Comparison of ENCODE assay signal across 9 mouse cellular contexts in genomic region chr2:131982546-131983196, GRCm38 (mm10). TPM values are rescaled to one million over a fixed set of nuclear protein-coding genes. Genes with fewer than 3 reads are reported as not detected.
DNase-seq lines count a peak whose midpoint lies in the region; ATAC-seq and TF ChIP-seq lines count a peak whose summit lies in the region.
"Had no signal": no experiment of that assay in that cellular context is flagged by ENCODE, and none has a peak within 500 bp of the region (broad histone marks: within the 10 kb centered on the region; RNA-seq: fewer than 3 reads in every experiment).

No protein-coding gene starts in this region.

- WGBS in hindbrain, embryonic 12.5 days: 20% methylated on average over 6 of the region's 6 CpGs

- peak; percentile 31 for DNase-seq in ovary, postnatal 36 days (ENCODE audit: low spot score)
- DNase-seq in ovary, adult 18-20 months (ENCODE audit: low spot score): no peak
- peak; percentile 91 for DNase-seq in brain, embryonic 14.5 days (ENCODE audit: low read depth)
- DNase-seq in layer of hippocampus, adult 9-10 months (ENCODE audit: low spot score): peak; percentile 70
- peak; percentile 76 for DNase-seq in mesoderm, embryonic 11.5 days (ENCODE audit: low read depth, low spot score)
- peak; percentile 60 to 65 for DNase-seq in spleen, postnatal 36 days (ENCODE audit: low spot score in 2 of 2)

- H3K9ac ChIP-seq in hindbrain, embryonic 12.5 days: no peak overlapping the region
- H3K9ac ChIP-seq: embryonic facial prominence, embryonic 12.5 days had no signal

- TF ChIP-seq POLR2A in brain, embryonic 14.5 days (IDR thresholded peaks at IDR 0.05; ENCODE audit: borderline replicate concordance, extremely low read depth, insufficient read depth, insufficient read length, poor library complexity, severe bottlenecking): no peak

- H3K36me3 ChIP-seq in hindbrain, embryonic 12.5 days: no peaks in the 10 kb centered on the region
- H3K36me3 ChIP-seq: embryonic facial prominence, embryonic 12.5 days had no signal

- H3K9me3 ChIP-seq in hindbrain, embryonic 12.5 days (replicated peaks): no peaks in the 10 kb centered on the region

- H3K4me3 ChIP-seq in hindbrain, embryonic 12.5 days: no peak overlapping the region
- H3K4me3 ChIP-seq: embryonic facial prominence, embryonic 12.5 days had no signal

- peak; percentile 65; the same call in 1 of the 2 replicates for ATAC-seq in erythroblast, adult 5-6 weeks (replicated peaks; ENCODE audit: low FRiP score, poor library complexity, severe bottlenecking)
- ATAC-seq in hindbrain, embryonic 12.5 days (ENCODE audit: low FRiP score): peak; percentile 78

- H3K27ac ChIP-seq in hindbrain, embryonic 12.5 days: no peak overlapping the region
- H3K27ac ChIP-seq: embryonic facial prominence, embryonic 12.5 days had no signal

- TF ChIP-seq CTCF in brain, embryonic 14.5 days (IDR thresholded peaks at IDR 0.05; ENCODE audit: borderline replicate concordance, extremely low read depth, insufficient read depth, insufficient read length): peak; percentile 87

- no peak overlapping the region for H3K4me2 ChIP-seq in hindbrain, embryonic 12.5 days (replicated peaks)
- H3K4me2 ChIP-seq: embryonic facial prominence, embryonic 12.5 days had no signal

- H3K27me3 ChIP-seq in hindbrain, embryonic 12.5 days: no peaks in the 10 kb centered on the region
- H3K27me3 ChIP-seq: embryonic facial prominence, embryonic 12.5 days had no signal

- no peaks in the 10 kb centered on the region for H3K4me1 ChIP-seq in hindbrain, embryonic 12.5 days
- H3K4me1 ChIP-seq: embryonic facial prominence, embryonic 12.5 days had no signal

RNA-seq across cellular contexts. Expression of gene Prnd, which starts 32.0 kb away (rescaled TPM):
- polyA plus RNA-seq in brain, embryonic 14.5 days (2012; rRNA removed): 12.5 and 13.5 TPM in 2 replicates
- not detected in 2 replicates for total RNA-seq in erythroblast, adult 5-6 weeks (2015; ENCODE audit: low replicate concordance)
- not detected in 2 replicates for total RNA-seq in erythroblast, adult 5-6 weeks (2017; ENCODE audit: low replicate concordance)
- 11.6 and 13.3 TPM in 2 replicates for polyA plus RNA-seq in hindbrain, embryonic 12.5 days (2016; fragmentation: Nextera tagmentation; extraction: Ambion mirVana)

RNA-seq across cellular contexts. Expression of gene Rassf2, which starts 47.4 kb away (rescaled TPM):
- 17.4 and 34.9 TPM in 2 replicates for polyA plus RNA-seq in brain, embryonic 14.5 days (2012; rRNA removed)
- 12.3 and 12.5 TPM in 2 replicates for total RNA-seq in erythroblast, adult 5-6 weeks (2015; ENCODE audit: low replicate concordance)
- 10.3 and 12.3 TPM in 2 replicates for total RNA-seq in erythroblast, adult 5-6 weeks (2017; ENCODE audit: low replicate concordance)
- polyA plus RNA-seq in hindbrain, embryonic 12.5 days (2016; fragmentation: Nextera tagmentation; extraction: Ambion mirVana): 29.2 and 30.9 TPM in 2 replicates
